Mouse (Mus musculus) urinary bladder, postnatal 10 days (tissue): ENCODE data around the gene Wfdc17.

Experiments used
- DNase-seq: peaks from one replicate; pipeline ENCODE4 v3.0.0; 2022; ENCODE audit warnings: low spot score

Wfdc17 gene

DNA sequence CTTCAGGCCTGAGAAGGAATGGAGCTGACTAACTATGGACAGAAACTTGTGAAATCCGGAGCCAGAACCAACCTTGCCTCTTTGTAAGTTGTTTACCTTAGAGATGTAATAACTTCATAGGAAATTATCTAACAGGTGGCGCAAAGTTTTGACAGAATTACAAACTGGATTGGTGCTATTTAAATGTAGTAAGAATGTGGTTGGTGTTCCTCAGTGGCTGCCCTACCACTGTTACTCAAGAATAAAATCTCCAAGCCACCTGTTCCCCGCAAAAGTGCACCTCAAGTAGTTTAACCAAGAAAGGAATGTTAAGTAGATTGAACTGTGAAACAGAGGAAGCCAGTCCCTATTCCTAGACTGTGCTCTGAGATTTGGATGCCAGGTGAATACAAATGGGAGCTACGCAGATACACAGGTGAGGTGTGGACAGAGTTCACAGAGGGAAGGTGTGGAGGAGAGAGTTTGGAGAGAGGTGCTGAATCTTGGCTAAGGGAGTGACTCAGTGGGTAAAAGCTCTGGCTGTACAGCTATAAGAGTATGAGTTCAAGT lies 36.7 kb downstream of the Wfdc17 start:
- DNase-seq, result no peak

DNA sequence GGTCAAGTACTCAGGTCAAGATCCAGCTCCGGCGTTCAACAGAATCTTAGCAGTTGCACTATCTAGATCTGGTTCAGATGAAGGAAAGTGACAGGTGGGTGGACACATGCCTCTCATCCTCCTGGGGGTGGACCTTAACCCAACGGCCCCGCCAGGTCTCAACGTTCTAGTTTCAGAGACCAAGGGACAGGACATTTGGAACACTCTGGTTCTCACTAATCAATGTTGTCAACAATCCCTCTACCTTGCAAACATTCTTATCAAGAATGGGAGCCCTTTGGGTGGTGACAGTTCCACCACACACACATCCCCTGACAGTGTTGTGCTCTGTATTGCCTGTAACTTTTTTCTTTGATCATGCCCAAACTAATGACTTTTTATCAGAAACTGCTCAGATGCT lies 38.0 kb downstream of the Wfdc17 start:
- no peak for DNase-seq

DNA sequence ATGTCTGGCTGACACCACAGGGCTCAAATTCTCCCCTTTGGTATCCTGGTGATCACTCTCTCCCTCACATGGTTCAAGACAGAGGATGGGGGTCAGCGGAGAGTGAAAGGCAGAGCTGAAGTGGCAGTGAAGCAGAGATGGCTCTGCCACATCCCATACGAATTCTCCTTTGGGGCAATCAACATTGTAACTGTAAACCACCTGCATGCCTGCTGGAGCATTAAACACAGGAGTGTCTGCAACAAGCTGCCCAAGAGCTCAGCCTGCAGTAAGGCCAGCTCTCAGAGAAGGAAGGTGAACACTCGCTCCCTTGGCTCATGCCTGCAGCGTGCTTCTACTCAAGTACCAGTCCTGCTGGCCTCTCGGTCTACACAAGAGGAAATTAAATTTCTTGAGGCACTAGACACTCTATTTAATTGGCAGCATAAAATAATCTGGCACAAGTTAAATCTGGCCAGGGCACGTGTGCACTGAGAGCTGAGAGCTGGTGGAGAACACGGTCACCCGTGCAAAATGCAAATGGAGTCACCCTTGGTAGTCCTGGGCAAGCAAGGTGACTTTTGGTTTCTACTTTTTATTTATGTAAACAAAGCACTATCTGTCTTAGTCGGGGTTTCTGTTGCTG lies 39.1 kb downstream of the Wfdc17 start:
- DNase-seq, result no peak

DNA sequence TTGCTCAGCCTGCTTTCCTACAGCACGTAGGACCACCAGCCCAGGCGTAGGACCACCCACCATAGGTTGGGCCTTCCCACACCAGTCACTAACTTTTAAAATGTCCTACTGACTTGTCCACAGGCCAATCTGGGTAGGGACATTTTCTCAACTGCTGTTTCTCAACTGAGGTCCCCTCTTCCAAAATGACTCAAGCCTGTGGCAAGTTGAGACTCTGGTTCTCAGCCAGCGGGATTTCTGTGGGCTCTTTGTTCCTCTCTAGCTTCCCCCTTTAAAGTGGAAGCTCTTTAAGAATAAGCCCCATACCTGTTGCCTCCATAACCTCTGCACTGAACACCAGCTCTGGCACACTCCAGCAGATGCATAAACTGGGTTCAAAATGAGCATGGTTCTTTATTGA lies 39.7 kb downstream of the Wfdc17 start:
- no peak for DNase-seq

DNA sequence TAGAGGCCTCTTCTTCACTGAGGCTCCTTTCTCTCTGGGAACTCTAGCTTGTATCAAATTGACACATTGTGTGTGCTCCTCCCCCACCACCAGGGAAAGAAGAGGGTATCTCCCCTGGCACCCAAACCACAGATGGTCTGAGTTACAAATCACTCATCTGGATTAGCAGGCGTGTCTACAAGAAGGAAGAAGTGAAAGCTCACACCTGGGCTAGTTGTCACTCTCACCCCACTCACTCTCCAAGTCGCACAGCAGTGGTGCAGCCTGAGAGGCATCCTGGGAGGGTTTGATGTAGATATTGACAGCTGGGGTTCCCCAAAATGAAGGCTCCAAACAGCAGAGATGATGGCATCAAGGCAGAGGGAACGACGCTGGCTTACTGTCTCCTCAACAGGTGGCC lies 42.4 kb downstream of the Wfdc17 start:
- DNase-seq, result no peak

DNA sequence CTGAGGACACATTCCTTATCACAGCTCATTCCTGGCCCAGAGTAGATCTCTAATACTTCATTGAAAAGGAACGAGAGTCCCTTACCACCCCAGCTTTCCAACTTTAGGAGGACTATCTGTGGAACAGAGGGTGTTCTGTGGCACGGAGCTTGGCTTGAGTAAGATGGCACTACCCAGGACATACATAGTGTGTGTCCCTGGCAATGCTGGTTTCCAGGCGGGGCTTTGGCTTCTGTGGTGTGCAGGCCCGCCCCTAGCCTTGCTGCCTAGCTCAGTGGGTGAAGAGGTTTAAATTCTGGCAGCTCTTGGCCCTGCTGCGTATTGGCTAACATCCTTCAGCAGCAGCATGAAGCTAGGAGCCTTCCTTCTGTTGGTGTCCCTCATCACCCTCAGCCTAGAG lies 42.9 kb downstream of the Wfdc17 start, which contains the start of gene Wfdc21:
Wfdc21 (plus strand) TSS at position 260 of the 400 bp plus-strand sequence.
- no peak for DNase-seq

DNA sequence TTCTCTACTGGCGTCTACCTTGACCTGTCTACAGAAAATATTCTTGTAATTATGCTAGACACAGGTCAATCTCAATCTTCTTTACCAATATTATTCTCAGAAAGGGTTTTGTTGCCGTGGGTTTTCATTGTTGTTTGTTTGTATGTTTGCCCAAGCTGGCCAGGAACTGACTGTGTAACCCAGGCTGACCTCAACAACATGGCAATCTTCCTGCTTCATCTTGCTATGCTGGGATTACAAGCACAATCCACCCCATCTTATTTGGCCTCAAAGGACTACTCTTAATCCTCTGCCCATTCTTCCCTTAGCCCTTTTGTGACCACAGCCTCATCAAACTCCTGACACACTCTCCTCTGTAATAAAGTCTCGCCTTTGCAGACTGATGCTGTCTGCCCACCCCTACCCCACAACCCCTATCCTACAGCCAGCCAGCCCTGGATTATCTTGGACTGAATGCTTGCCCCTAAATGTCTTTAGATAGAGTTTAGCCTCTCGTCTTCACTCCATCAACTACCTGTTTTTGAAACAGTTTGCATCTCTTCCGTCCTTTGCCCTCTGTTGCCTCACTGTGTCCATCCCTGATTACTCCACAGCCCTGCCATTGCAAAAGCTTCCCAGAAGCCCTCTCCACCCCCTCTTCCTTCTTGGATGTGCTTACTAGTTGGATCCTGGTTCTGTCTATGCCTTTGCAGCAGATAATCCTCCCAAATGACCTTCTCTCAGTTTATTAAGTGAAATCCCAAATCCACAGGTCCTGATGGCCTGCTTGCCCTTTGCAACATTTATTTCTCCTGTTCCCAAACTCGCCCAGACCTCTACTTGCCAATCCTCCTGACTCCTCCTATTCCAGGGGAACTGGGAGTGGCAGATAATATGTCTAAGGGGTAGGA lies 43.8 kb downstream of the Wfdc17 start:
- no peak for DNase-seq

DNA sequence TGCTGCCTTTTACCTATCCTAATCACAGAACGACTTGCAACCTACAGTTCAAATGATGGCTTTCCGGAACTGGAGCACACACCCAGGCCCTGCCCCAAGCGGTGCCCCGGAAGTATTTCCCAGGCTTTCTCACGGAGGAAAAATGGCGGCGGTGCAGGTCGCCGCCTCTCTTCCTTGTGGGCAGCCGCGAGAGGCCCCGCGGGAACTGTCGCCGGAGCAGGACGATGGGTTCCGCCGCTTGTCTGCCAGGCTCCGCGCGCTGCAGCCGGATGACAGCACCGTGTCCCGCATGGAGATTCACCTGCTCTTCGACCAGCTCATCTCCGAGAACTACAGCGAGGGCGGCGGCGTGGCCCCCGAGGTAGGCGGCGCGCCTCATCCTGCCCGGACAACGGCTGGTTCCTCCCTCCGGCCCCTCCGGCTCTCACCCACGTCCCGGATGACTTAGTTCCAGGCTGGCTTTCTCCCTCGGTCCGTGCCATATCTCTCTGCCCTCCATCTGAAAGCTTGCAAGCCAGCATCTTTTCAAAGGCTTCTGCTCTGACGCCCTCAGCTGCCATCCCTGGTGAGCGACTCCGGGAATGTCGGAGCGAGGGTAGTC lies 49.9 kb downstream of the Wfdc17 start, which contains the start of gene Heatr6:
Heatr6 (plus strand) TSS at position 116 of the 601 bp plus-strand sequence.
- DNase-seq, result peak; percentile 75

DNA sequence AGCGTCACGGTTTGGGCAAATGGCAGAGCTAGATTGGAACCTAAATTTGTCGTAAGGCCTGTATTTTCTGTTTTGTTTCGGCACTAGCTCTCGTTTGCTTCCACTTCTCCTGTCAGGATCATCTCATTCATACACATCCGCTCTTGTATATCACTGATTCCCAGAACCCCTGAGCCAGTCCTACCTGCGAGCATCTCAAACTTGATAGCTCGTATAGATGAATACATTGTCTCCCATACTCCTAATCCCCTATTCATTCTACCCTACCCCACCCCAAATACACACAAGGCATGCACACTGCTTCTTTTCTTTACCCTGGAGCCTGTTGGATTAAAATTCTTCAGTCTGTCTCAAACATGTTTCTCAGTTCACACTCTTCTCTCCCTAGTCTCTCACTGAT lies 50.4 kb downstream of the Wfdc17 start:
- DNase-seq, result no peak
